Mouse (Mus musculus): ENCODE measurements around the gene Edar.

- TF ChIP-seq CTCF (IDR thresholded peaks at IDR 0.05; ENCODE audit: low read depth) (no peak), EP300 (IDR thresholded peaks at IDR 0.05; ENCODE audit: low read depth) (no peak)
These were observed 21.8 kb downstream of the Edar start for GRCm38 (mm10) chr10:58653679-58654078.

All from liver, postnatal 0 days (tissue).